Mouse (Mus musculus) lung, postnatal 0 days (tissue): ENCODE measurements around the gene Gabrp.

Experiments used
- CTCF ChIP-seq: IDR thresholded peaks from 2 replicates; pipeline ENCODE4 v1.5.1; 2016; ENCODE audit warnings: antibody characterized with exemption, mild to moderate bottlenecking
- EP300 ChIP-seq: IDR thresholded peaks from 2 replicates; pipeline ENCODE4 v1.6.1; 2016; ENCODE audit warnings: antibody characterized with exemption, mild to moderate bottlenecking, control low read depth

- TF ChIP-seq CTCF = no peak
- no peak for TF ChIP-seq EP300
These were observed 12.0 kb upstream of the Gabrp start for GRCm38 (mm10) chr11:33590771-33591170.
